Comparison of ENCODE assay signal across 1 mouse cellular context in the genomic region with DNA sequence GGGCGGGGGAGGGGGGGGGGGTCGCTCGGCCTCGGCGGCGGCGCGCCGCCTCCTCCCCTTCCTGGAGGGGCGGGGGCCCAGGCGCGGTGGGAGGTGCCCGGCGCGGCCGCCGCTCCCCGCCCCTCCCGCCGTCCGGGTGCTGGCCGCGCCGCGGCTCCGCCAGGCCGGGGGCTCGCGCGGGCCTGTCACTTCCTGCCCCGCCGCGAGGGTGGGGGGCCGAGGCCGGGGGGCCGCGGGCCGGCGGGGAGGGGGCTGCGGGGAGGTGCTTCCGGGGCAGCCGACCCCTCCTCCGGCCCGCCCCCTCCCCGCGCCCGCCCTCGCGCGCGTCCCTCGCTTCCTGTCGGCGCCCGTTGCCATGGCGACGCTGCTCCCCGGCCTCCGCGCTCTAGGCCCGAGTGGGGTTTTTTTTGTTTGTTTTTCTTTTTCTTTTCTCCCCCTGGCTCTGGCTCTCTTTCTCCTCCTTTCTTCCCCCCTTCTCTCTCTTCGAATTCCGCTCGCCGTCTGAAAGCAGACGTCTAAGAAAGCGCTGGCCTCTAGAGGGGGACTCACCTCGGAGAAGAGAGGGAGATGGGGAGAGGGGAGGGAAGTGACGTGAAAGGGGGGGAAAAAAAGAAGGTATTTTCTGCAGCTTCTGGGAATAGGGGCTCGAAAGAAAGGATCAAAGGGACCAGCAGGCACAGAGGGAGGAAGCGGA.
TF ChIP-seq lines count a peak whose summit lies in the region.

No protein-coding gene starts in this region.

TF ChIP-seq in CH12.LX, 34 proteins besides CTCF, POLR2A, EP300 and RAD21:
- no peak for TF ChIP-seq MEF2A (IDR thresholded peaks at IDR 0.05; ENCODE audit: borderline replicate concordance, low read depth, low read length)
- TF ChIP-seq HCFC1 (IDR thresholded peaks at IDR 0.05; ENCODE audit: low read depth, low read length): 0 out of 2 replicates have a peak, but pooled peaks have one; percentile 30
- no peak for TF ChIP-seq ZMIZ1 (IDR thresholded peaks at IDR 0.05; ENCODE audit: low read depth, low read length)
- TF ChIP-seq ZNF384 (IDR thresholded peaks at IDR 0.05; ENCODE audit: low read depth, low read length): peak; percentile 56
- TF ChIP-seq CHD1 (IDR thresholded peaks at IDR 0.05; ENCODE audit: low read depth, low read length): no peak
- TF ChIP-seq MXI1 (IDR thresholded peaks at IDR 0.05; ENCODE audit: low read depth, low read length): peak; percentile 53
- TF ChIP-seq SMC3 (IDR thresholded peaks at IDR 0.05; ENCODE audit: low read depth, low read length): no peak
- no peak for TF ChIP-seq BHLHE40 (IDR thresholded peaks at IDR 0.05; ENCODE audit: low read depth, low read length)
- no peak for TF ChIP-seq ZC3H11A (IDR thresholded peaks at IDR 0.05; ENCODE audit: low read depth, low read length)
- TF ChIP-seq PAX5 (IDR thresholded peaks at IDR 0.05; ENCODE audit: low read length): no peak
- TF ChIP-seq TCF12 (IDR thresholded peaks at IDR 0.05; ENCODE audit: low read depth, low read length): no peak
- peak; percentile 74 for TF ChIP-seq MAZ (IDR thresholded peaks at IDR 0.05; ENCODE audit: low read depth, low read length)
- no peak for TF ChIP-seq POLR2AphosphoS2 (IDR thresholded peaks at IDR 0.05; ENCODE audit: low read depth, low read length)
- no peak for TF ChIP-seq GABPA (IDR thresholded peaks at IDR 0.05; ENCODE audit: insufficient replicate concordance, low read depth, low read length)
- no peak for TF ChIP-seq USF1 (IDR thresholded peaks at IDR 0.05; ENCODE audit: low read depth, low read length)
- peak; percentile 52; the same call in 1 of the 2 replicates for TF ChIP-seq ELF1 (IDR thresholded peaks at IDR 0.05; ENCODE audit: low read depth, low read length)
- no peak for TF ChIP-seq ETS1 (conservative IDR thresholded peaks at IDR 0.05; ENCODE audit: low read depth, low read length)
- TF ChIP-seq JUN (IDR thresholded peaks at IDR 0.05; ENCODE audit: insufficient read depth, low read depth, low read length): no peak
- no peak for TF ChIP-seq TBP (conservative IDR thresholded peaks at IDR 0.05; ENCODE audit: low read depth, low read length)
- no peak for TF ChIP-seq MAFK (IDR thresholded peaks at IDR 0.05; ENCODE audit: insufficient replicate concordance, low read length)
- no peak for TF ChIP-seq IRF4 (IDR thresholded peaks at IDR 0.05; ENCODE audit: low read depth, low read length)
- no peak for TF ChIP-seq CHD2 (IDR thresholded peaks at IDR 0.05; ENCODE audit: low read length)
- TF ChIP-seq UBTF (IDR thresholded peaks at IDR 0.05; ENCODE audit: low read depth, low read length): no peak
- TF ChIP-seq NRF1 (IDR thresholded peaks at IDR 0.05; ENCODE audit: low read depth, low read length): no peak
- TF ChIP-seq USF2 (conservative IDR thresholded peaks at IDR 0.05; ENCODE audit: low read depth, low read length): no peak
- TF ChIP-seq ZKSCAN1 (IDR thresholded peaks at IDR 0.05; ENCODE audit: borderline replicate concordance, low read depth, low read length): no peak
- no peak for TF ChIP-seq JUND (conservative IDR thresholded peaks at IDR 0.05; ENCODE audit: low read depth, low read length)
- no peak for TF ChIP-seq RCOR1 (conservative IDR thresholded peaks at IDR 0.05; ENCODE audit: low read depth, low read length)
